Comparison of ENCODE assay signal across 8 mouse cellular contexts in the genomic region with DNA sequence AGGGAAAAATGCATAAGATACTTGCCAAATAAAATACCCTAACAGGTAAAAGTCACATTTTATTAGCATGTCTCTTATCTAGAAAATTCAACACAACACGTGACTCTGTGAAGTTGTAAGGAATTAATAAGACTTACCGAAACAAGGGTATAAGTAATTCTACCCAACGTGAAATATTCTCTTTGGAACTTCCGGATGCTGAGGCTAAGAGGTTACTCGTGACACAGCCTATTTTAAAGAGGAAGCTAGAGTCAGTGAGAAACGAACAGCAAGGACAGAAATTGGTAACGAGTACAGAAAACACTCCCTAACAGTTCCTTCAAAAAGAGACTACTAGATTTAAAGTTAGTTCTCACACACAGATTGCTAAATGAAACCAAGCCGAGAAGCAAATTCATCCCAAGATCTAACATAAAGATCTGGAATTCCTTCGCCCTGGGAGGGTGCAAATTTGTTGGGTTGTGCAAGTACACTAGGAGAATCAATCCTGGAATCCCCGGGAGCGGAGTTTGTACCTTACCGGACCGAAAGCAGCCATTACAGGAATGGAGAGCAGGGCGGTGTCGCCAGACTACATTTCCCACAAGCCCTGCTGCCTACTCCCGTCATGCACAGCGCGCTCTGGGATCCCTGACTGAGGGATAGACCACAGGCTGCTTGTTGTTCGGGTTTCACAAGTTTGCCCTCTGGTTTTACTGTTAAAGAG. TPM values are rescaled to one million over a fixed set of nuclear protein-coding genes. Genes with fewer than 3 reads are reported as not detected.
A peak's percentile ranks its signal among the peaks of the same experiment; 100 is the strongest.
DNase-seq lines count a peak whose midpoint lies in the region; ATAC-seq lines count a peak whose summit lies in the region.

A gene (minus strand): TSS at position 600 of the 706 bp plus-strand sequence.

- ATAC-seq in inflammation-experienced regulatory T-cells, adult 6 months: peak; percentile 99
- ATAC-seq in megakaryocyte-erythroid progenitor cell, adult 5-6 weeks (replicated peaks; ENCODE audit: low FRiP score, low TSS enrichment, poor library complexity, severe bottlenecking): peak; percentile 100

- DNase-seq in adrenal gland, adult (ENCODE audit: inconsistent age in 2 of 2, low spot score in 1 of 2): peak; percentile 91 to 97
- peak; percentile 94 for DNase-seq in embryo, embryonic 10.5 days (ENCODE audit: low spot score)
- DNase-seq in gastrocnemius, postnatal 14 days: peak; percentile 90
- DNase-seq in left cerebral cortex, postnatal 10 days (ENCODE audit: extremely low spot score in 1 of 2, low spot score in 2 of 2): peak; percentile 90 to 93
- DNase-seq in right cerebral cortex, postnatal 25 days: peak; percentile 89
- peak; percentile 79 to 87 for DNase-seq in urinary bladder, postnatal 4 days (ENCODE audit: low spot score in 2 of 2)

- intact Hi-C loops in gastrocnemius, postnatal 14 days (cut with DNase I; ENCODE audit: low total_unique reads): no loop called here
- intact Hi-C loops in left cerebral cortex, postnatal 10 days (cut with DNase I): loop anchor here (2.0 kb wide), 1 partner anchor 32 kb away; a partner anchor contains a TSS

RNA-seq across cellular contexts. Expression of the gene that starts here (rescaled TPM):
- total RNA-seq in gastrocnemius, postnatal 14 days (2021): 10 to 100 TPM; 25.0 to 26.1 TPM
- polyA plus RNA-seq in inflammation-experienced regulatory T-cells, adult 6 months (2017; shearing (Covaris generic)): 100 to 1,000 TPM in 2 of 3 experiments, 10 to 100 TPM in 1; 81.5 to 107 (median 104) TPM
- 10 to 100 TPM; 53.4 to 63.5 TPM for total RNA-seq in left cerebral cortex, postnatal 10 days (2021)
- 14.9 and 24.1 TPM in 2 replicates for total RNA-seq in megakaryocyte-erythroid progenitor cell, adult 5-6 weeks (2014; fragmentation: Nextera tagmentation)
- 34.6 and 87.5 TPM in 2 replicates for total RNA-seq in megakaryocyte-erythroid progenitor cell, adult 5-6 weeks (2017)

Comparison
In these comparisons a context has a peak if more than half of its experiments do, and no peak if none do; other contexts are left out.
1. Peak in every context shown above with its lines: DNase-seq and ATAC-seq.